Mouse (Mus musculus) limb, embryonic 10.5 days (tissue): ENCODE measurements around the gene Ccsap. TPM values are rescaled to one million over a fixed set of nuclear protein-coding genes. Genes with fewer than 3 reads are reported as not detected.

Experiments
- DNase-seq: peaks from one replicate; pipeline ENCODE4 v3.0.0-alpha.2; 2017; ENCODE audit warnings: low spot score
- H3K27ac ChIP-seq: fragments of 300-500 bp; sonication (generic); 2 replicates; pipeline ENCODE4 v1.5.1; 2016; ENCODE audit warnings: mild to moderate bottlenecking
- H3K27me3 ChIP-seq: fragments of 300-500 bp; sonication (generic); 2 replicates; pipeline ENCODE4 v1.6.1; 2016; ENCODE audit warnings: low read depth, mild to moderate bottlenecking; ENCODE audit not compliant: poor library complexity, severe bottlenecking
- H3K36me3 ChIP-seq: fragments of 300-500 bp; sonication (generic); 2 replicates; pipeline ENCODE4 v1.6.1; 2016; ENCODE audit warnings: mild to moderate bottlenecking, moderate library complexity
- H3K4me1 ChIP-seq: fragments of 300-500 bp; sonication (generic); 2 replicates; pipeline ENCODE4 v1.6.1; 2016
- H3K4me3 ChIP-seq: fragments of 300-500 bp; sonication (generic); 2 replicates; pipeline ENCODE4 v1.5.1; 2016; ENCODE audit warnings: mild to moderate bottlenecking, moderate library complexity
- H3K9me3 ChIP-seq: fragments of 300-500 bp; sonication (generic); replicated peaks from 2 replicates; pipeline ENCODE4 v1.6.1; 2016; ENCODE audit warnings: mild to moderate bottlenecking
- WGBS: fragments of 180-500 bp; shearing (Covaris S2); methylation state at CpG from one replicate; pipeline ENCODE4 v1.1.7; 2016; 5-methylcytosine and 5-hydroxymethylcytosine counted together
- polyA plus RNA-seq: library from polyadenylated mRNA; unstranded; fragments of >200 nt; fragmentation: Nextera tagmentation; extraction: Ambion mirVana; gene quantifications from 2 replicates; pipeline ENCODE4 v1.2.1, GENCODE M21; 2016

The Ccsap gene
- polyA plus RNA-seq, 1 experiment from 2014 or later = 6.1 TPM

GRCm38 (mm10) chr8:123872048-123872447 lies 12.0 kb upstream of the Ccsap start:
- peaks cover 8% of the 10 kb centered on the region for H3K4me1 ChIP-seq
- no peak overlapping the region for H3K27ac ChIP-seq
- 81% methylated on average over 9 of the region's 9 CpGs for WGBS
- no peak for DNase-seq
- no peaks in the 10 kb centered on the region for H3K27me3 ChIP-seq
- H3K36me3 ChIP-seq = no peaks in the 10 kb centered on the region
- no peaks in the 10 kb centered on the region for H3K9me3 ChIP-seq
- no peak overlapping the region for H3K4me3 ChIP-seq

GRCm38 (mm10) chr8:123866971-123867370 lies 7.0 kb upstream of the Ccsap start:
- peaks cover 37% of the 10 kb centered on the region for H3K27me3 ChIP-seq
- H3K27ac ChIP-seq = no peak overlapping the region
- no peaks in the 10 kb centered on the region for H3K9me3 ChIP-seq
- H3K4me3 ChIP-seq = no peak overlapping the region
- WGBS = 55% methylated on average over 5 of the region's 5 CpGs
- no peaks in the 10 kb centered on the region for H3K4me1 ChIP-seq
- H3K36me3 ChIP-seq = no peaks in the 10 kb centered on the region
- no peak for DNase-seq

- Histone ChIP-seq H3K4me1 (no peaks in the 10 kb centered on the region), H3K9me3 (no peaks in the 10 kb centered on the region), H3K36me3 (no peaks in the 10 kb centered on the region), H3K27ac (no peak overlapping the region), H3K4me3 (no peak overlapping the region), H3K27me3 (peaks cover 49% of the 10 kb centered on the region)
- DNase-seq = no peak
- WGBS = 81% methylated on average over 7 of the region's 7 CpGs
Measured at GRCm38 (mm10) chr8:123865786-123866185, 5.8 kb upstream of the Ccsap start.

- no peaks in the 10 kb centered on the region for H3K9me3 ChIP-seq
- WGBS = 76% methylated on average over 4 of the region's 4 CpGs
- no peak overlapping the region for H3K27ac ChIP-seq
- H3K4me1 ChIP-seq = peaks cover 17% of the 10 kb centered on the region
- peaks cover 58% of the 10 kb centered on the region for H3K27me3 ChIP-seq
- H3K4me3 ChIP-seq = peak overlapping the region; percentile 93
- H3K36me3 ChIP-seq = no peaks in the 10 kb centered on the region
- DNase-seq = no peak
Measured at GRCm38 (mm10) chr8:123860386-123860785, 377 bp upstream of the Ccsap start.

GRCm38 (mm10) chr8:123858941-123859647 lies 915 bp downstream of the Ccsap start:
- H3K27ac ChIP-seq = peak overlapping the region; percentile 90
- WGBS = under 1% methylated on average over 79 of the region's 79 CpGs

GRCm38 (mm10) chr8:123858574-123858940 lies 1.5 kb downstream of the Ccsap start:
- no peaks in the 10 kb centered on the region for H3K36me3 ChIP-seq
- H3K4me1 ChIP-seq = peaks cover 17% of the 10 kb centered on the region
- peaks cover 40% of the 10 kb centered on the region for H3K27me3 ChIP-seq
- no peak for DNase-seq
- WGBS = 0% methylated on average over 17 of the region's 17 CpGs
- peak overlapping the region; percentile 90 for H3K27ac ChIP-seq
- no peaks in the 10 kb centered on the region for H3K9me3 ChIP-seq
- H3K4me3 ChIP-seq = peak overlapping the region; percentile 93

More at GRCm38 (mm10) chr8:123858941-123859647, 915 bp downstream of the Ccsap start:
- H3K4me3 ChIP-seq = peak overlapping the region; percentile 93
- H3K4me1 ChIP-seq = peaks cover 17% of the 10 kb centered on the region
- peak; percentile 95 for DNase-seq
- H3K27me3 ChIP-seq = peaks cover 46% of the 10 kb centered on the region
- H3K36me3 ChIP-seq = no peaks in the 10 kb centered on the region
- H3K9me3 ChIP-seq = no peaks in the 10 kb centered on the region

- H3K27me3 ChIP-seq = peaks cover 30% of the 10 kb centered on the region
- WGBS = 62% methylated on average over 3 of the region's 3 CpGs
- H3K4me3 ChIP-seq = no peak overlapping the region
- no peaks in the 10 kb centered on the region for H3K36me3 ChIP-seq
- H3K27ac ChIP-seq = no peak overlapping the region
- DNase-seq = no peak
- peaks cover 17% of the 10 kb centered on the region for H3K4me1 ChIP-seq
- no peaks in the 10 kb centered on the region for H3K9me3 ChIP-seq
Measured at GRCm38 (mm10) chr8:123857361-123857760, 2.6 kb downstream of the Ccsap start.

GRCm38 (mm10) chr8:123854733-123855475 lies 5.1 kb downstream of the Ccsap start:
- H3K4me1 ChIP-seq = peaks cover 17% of the 10 kb centered on the region
- no peaks in the 10 kb centered on the region for H3K9me3 ChIP-seq
- H3K4me3 ChIP-seq = no peak overlapping the region
- whole genome bisulfite sequencing = 88% methylated on average over 9 of the region's 9 CpGs
- no peak overlapping the region for H3K27ac ChIP-seq
- no peaks in the 10 kb centered on the region for H3K36me3 ChIP-seq
- no peak for DNase-seq
- H3K27me3 ChIP-seq = peaks cover 6% of the 10 kb centered on the region

GRCm38 (mm10) chr8:123854252-123854651 lies 5.8 kb downstream of the Ccsap start:
- WGBS = 94% methylated on average over 1 of the region's 1 CpGs
- no peak for DNase-seq

GRCm38 (mm10) chr8:123851590-123851989 lies 8.4 kb downstream of the Ccsap start:
- no peaks in the 10 kb centered on the region for H3K9me3 ChIP-seq
- 49% methylated on average over 5 of the region's 5 CpGs for WGBS
- H3K27me3 ChIP-seq = no peaks in the 10 kb centered on the region
- DNase-seq = no peak
- H3K36me3 ChIP-seq = no peaks in the 10 kb centered on the region
- H3K27ac ChIP-seq = no peak overlapping the region
- peaks cover 6% of the 10 kb centered on the region for H3K4me1 ChIP-seq
- H3K4me3 ChIP-seq = no peak overlapping the region

More at GRCm38 (mm10) chr8:123854252-123854651, 5.8 kb downstream of the Ccsap start:
- Histone ChIP-seq H3K36me3 (no peaks in the 10 kb centered on the region), H3K9me3 (no peaks in the 10 kb centered on the region), H3K27me3 (0 out of 2 replicates have a peak, but pooled peaks cover 3% of the 10 kb centered on the region), H3K4me3 (no peak overlapping the region), H3K4me1 (peaks cover 15% of the 10 kb centered on the region), H3K27ac (no peak overlapping the region)

GRCm38 (mm10) chr8:123849352-123849751 lies 10.7 kb downstream of the Ccsap start:
- Histone ChIP-seq H3K27me3 (no peaks in the 10 kb centered on the region), H3K27ac (no peak overlapping the region), H3K4me3 (no peak overlapping the region), H3K4me1 (peaks cover 6% of the 10 kb centered on the region), H3K9me3 (no peaks in the 10 kb centered on the region), H3K36me3 (peaks cover 7% of the 10 kb centered on the region)
- 85% methylated on average over 4 of the region's 4 CpGs for WGBS
- no peak for DNase-seq

- WGBS = 64% methylated on average over 3 of the region's 3 CpGs
- no peak for DNase-seq
- Histone ChIP-seq H3K9me3 (no peaks in the 10 kb centered on the region), H3K27ac (no peak overlapping the region), H3K4me1 (peaks cover 6% of the 10 kb centered on the region), H3K27me3 (no peaks in the 10 kb centered on the region), H3K36me3 (peaks cover 13% of the 10 kb centered on the region), H3K4me3 (no peak overlapping the region)
Measured at GRCm38 (mm10) chr8:123847546-123847945, 12.5 kb downstream of the Ccsap start.

- Histone ChIP-seq H3K27me3 (no peaks in the 10 kb centered on the region), H3K27ac (no peak overlapping the region), H3K4me3 (no peak overlapping the region), H3K4me1 (peaks cover 3% of the 10 kb centered on the region; the same call in 1 of the 2 replicates), H3K36me3 (peaks cover 23% of the 10 kb centered on the region), H3K9me3 (no peaks in the 10 kb centered on the region)
- DNase-seq = no peak
- 95% methylated on average over 12 of the region's 12 CpGs for WGBS
Measured at GRCm38 (mm10) chr8:123846509-123846908, 13.5 kb downstream of the Ccsap start.
